Mouse (Mus musculus) lung, postnatal 0 days (tissue): ENCODE results near the gene Rsph9. TPM values are rescaled to one million over a fixed set of nuclear protein-coding genes. Genes with fewer than 3 reads are reported as not detected.

Source experiments
- ATAC-seq: fragments of 200-750 bp; cut with Nextera tagmentation; 2 replicates; pipeline ENCODE4 v1.8.0; 2017; ENCODE audit warnings: moderate library complexity
- DNase-seq: peaks from one replicate; pipeline ENCODE4 v3.0.0-alpha.2; 2016; ENCODE audit warnings: low spot score
- H3K27ac ChIP-seq: fragments of 300-500 bp; sonication (generic); 2 replicates; pipeline ENCODE4 v1.5.1; 2014; ENCODE audit warnings: antibody characterized with exemption, mild to moderate bottlenecking, low read length, mixed read lengths
- H3K27me3 ChIP-seq: fragments of 300-500 bp; sonication (generic); replicated peaks from 2 replicates; pipeline ENCODE4 v1.6.1; 2014; ENCODE audit warnings: low read length, mixed read lengths; ENCODE audit not compliant: insufficient read depth
- H3K36me3 ChIP-seq: fragments of 300-500 bp; sonication (generic); 2 replicates; pipeline ENCODE4 v1.6.1; 2014; ENCODE audit warnings: low read length, mixed read lengths; ENCODE audit not compliant: insufficient read depth
- H3K4me1 ChIP-seq: fragments of 300-500 bp; sonication (generic); 2 replicates; pipeline ENCODE4 v1.6.1; 2014; ENCODE audit warnings: antibody characterized with exemption, low read depth, low read length, mixed read lengths; ENCODE audit not compliant: insufficient read depth
- H3K4me2 ChIP-seq: fragments of 300-500 bp; sonication (generic); replicated peaks from 2 replicates; pipeline ENCODE4 v1.6.1; 2014; ENCODE audit warnings: low read depth, mild to moderate bottlenecking, low read length, moderate library complexity, mixed read lengths
- H3K4me3 ChIP-seq: fragments of 300-500 bp; sonication (generic); 2 replicates; pipeline ENCODE4 v1.5.1; 2014; ENCODE audit warnings: low read depth, low read length
- H3K9ac ChIP-seq: fragments of 300-500 bp; sonication (generic); replicated peaks from 2 replicates; pipeline ENCODE4 v1.6.1; 2014; ENCODE audit warnings: low read depth, mild to moderate bottlenecking
- H3K9me3 ChIP-seq: fragments of 300-500 bp; sonication (generic); 2 replicates; pipeline ENCODE4 v1.6.1; 2016; ENCODE audit warnings: low read length, mixed read lengths
- CTCF ChIP-seq: IDR thresholded peaks from 2 replicates; pipeline ENCODE4 v1.5.1; 2016; ENCODE audit warnings: antibody characterized with exemption, mild to moderate bottlenecking
- EP300 ChIP-seq: IDR thresholded peaks from 2 replicates; pipeline ENCODE4 v1.6.1; 2016; ENCODE audit warnings: antibody characterized with exemption, mild to moderate bottlenecking, control low read depth
- WGBS: fragments of 180-500 bp; shearing (Covaris S2); extraction: QIAGEN DNeasy Blood & Tissue Kit; methylation state at CpG from one replicate; pipeline ENCODE4 v1.1.7; 2014; 5-methylcytosine and 5-hydroxymethylcytosine counted together
- polyA plus RNA-seq: library from polyadenylated mRNA; unstranded; fragments of >200 nt; fragmentation: Nextera tagmentation; extraction: Ambion mirVana; gene quantifications from 2 replicates; pipeline ENCODE4 v1.2.1, GENCODE M21; 2015

Gene Rsph9
- polyA plus RNA-seq, 1 experiment from 2014 or later: 32.4 TPM

DNA sequence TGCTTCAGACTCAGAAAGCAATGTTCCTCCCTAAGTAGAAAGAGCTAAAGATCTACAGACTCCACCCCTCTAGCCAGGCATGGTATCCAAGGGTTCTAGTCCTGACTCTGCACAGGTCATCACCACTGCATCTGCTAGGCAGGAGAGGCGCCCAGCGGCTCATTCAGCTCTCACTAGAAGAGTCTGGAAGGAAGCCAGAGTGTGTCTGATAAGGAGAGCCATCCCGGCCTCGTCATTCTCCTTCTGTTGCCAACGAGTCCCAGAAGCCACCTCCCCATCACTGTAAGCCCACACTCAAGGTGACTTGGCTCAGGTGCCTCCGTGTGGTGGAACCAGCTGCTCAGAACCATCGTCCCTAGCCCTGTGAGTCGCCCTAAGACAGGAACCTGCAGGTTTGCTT is 11.2 kb downstream of the Rsph9 start:
- H3K4me2 ChIP-seq: no peak overlapping the region
- peaks cover 14% of the 10 kb centered on the region for H3K36me3 ChIP-seq
- no peak for ATAC-seq
- DNase-seq: no peak
- TF ChIP-seq CTCF (0 out of 2 replicates have a peak, but pooled peaks have one; percentile 4), EP300 (no peak)
- no peak overlapping the region for H3K4me3 ChIP-seq
- WGBS: 47% methylated on average over 8 of the region's 8 CpGs
- no peaks in the 10 kb centered on the region for H3K4me1 ChIP-seq
- H3K27me3 ChIP-seq: no peaks in the 10 kb centered on the region
- no peaks in the 10 kb centered on the region for H3K9me3 ChIP-seq
- H3K9ac ChIP-seq: no peak overlapping the region
- H3K27ac ChIP-seq: no peak overlapping the region

DNA sequence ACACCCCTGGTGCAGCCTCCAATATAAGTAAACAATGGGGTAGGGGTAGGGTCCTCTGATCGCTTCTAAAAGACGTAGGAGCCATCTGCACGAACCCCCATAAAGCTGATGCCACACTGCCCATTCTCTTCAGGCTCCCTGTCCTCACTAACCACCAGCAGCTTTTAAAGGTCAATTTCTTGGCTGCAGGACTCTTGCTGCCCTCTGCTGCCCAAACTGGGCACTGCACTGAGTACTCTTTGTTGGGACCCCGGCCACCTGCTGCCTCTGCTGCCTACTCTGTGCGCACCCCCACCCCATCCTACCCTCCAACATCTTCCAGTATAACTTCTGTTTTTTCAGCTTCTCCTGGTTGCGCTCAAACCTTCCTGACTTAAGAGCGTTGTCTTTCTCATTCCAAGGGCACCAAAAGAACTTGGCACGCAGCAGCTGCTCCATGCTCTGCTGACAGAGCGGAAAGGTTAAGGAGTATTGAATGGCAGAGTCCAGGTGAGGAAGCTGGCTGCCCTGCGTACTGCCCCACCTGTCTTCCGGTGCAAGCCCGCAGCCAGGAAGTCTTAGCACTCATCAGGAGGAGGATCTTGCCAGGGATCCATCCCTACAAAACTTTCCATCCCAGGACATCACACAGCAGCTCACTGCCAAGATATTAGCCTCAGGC is 11.8 kb downstream of the Rsph9 start:
- Histone ChIP-seq H3K36me3 (peaks cover 16% of the 10 kb centered on the region), H3K27ac (no peak overlapping the region), H3K9ac (no peak overlapping the region), H3K4me1 (no peaks in the 10 kb centered on the region), H3K4me3 (no peak overlapping the region), H3K27me3 (no peaks in the 10 kb centered on the region), H3K9me3 (no peaks in the 10 kb centered on the region), H3K4me2 (no peak overlapping the region)
- TF ChIP-seq EP300 (no peak), CTCF (peak; percentile 94)
- WGBS: 19% methylated on average over 12 of the region's 12 CpGs
- peak; percentile 65 for DNase-seq
- peak; percentile 35 for ATAC-seq

DNA sequence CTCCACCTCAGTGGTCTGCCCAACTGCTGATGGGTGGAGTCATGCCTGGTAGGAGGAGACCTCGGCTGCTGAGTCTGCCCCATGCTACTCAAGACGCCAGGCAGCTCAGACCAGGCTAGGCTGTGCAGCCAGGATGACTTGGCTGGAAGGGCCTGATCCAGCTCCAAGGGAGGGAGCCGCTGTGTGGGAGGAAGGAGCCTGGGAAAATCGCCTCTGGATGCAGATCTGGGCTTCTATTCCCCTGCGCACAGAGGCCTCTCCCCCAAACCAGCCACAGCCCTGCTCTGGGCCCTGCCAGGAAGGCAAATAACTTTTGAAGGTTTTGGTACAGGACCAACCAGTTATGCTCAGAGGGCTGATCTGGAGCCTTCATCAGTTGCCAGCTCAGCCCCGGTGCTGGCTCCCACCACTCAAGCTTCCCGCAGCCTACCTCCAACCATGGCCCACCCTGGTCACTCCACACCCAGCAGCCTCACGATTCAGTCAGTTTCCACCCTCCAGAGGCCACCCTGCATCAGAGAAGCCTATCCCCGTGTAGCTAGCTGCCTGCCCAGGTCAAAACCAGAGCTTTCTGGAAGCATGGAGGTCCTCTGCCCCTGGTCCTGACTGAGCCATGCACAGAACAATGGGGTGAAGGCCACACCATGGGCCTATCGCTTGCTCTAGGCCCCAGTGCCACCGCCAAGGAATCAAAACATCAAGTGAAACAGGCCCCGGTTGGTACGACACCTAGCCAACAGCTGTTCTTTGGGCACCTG is 14.1 kb downstream of the Rsph9 start:
- Histone ChIP-seq H3K4me1 (0 out of 2 replicates have a peak, but pooled peaks cover 4% of the 10 kb centered on the region), H3K9me3 (no peaks in the 10 kb centered on the region), H3K27ac (no peak overlapping the region), H3K4me2 (no peak overlapping the region), H3K27me3 (no peaks in the 10 kb centered on the region), H3K9ac (no peak overlapping the region), H3K4me3 (no peak overlapping the region), H3K36me3 (peaks cover 28% of the 10 kb centered on the region)
- ATAC-seq (peak; percentile 19; the same call in 1 of the 2 replicates), DNase-seq (no peak)
- TF ChIP-seq EP300: no peak
- TF ChIP-seq CTCF: no peak
- 69% methylated on average over 13 of the region's 13 CpGs for WGBS

DNA sequence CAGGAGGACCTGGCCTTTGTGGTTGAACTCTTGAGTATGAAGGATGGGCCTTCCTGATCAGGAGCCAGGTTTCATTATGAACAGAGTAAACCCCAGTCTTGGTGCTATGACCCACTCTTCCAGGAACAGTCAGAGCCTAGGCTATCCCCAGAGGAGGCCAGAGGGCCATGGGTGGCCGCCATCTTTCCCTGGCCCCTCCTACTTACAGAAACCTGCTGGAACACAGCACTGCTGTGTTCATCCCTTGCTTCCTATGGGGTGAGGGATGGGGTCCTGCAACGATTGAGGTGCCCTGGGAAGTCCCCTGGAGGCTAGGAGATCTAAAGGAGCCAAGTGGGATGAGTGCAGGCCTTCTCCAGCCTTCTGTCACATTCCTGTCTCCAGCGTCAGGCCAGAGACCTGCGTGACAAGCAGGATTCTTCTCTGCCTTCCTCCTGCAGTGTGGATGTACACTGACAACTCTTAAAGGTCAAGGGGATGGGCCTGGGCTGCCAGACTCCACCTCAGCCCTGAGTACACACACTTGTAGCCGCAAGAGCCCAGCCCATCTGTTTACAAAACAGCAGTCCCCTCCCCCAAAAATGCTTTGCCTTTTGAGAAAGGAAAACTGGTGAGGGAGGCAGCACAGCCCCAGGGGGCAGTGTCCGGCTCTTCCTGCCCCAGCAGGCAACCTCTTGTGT is 16.1 kb downstream of the Rsph9 start:
- ATAC-seq (no peak), DNase-seq (no peak)
- Histone ChIP-seq H3K36me3 (peaks cover 35% of the 10 kb centered on the region), H3K27me3 (no peaks in the 10 kb centered on the region), H3K9ac (no peak overlapping the region), H3K4me1 (0 out of 2 replicates have a peak, but pooled peaks cover 4% of the 10 kb centered on the region), H3K9me3 (no peaks in the 10 kb centered on the region), H3K27ac (no peak overlapping the region), H3K4me3 (no peak overlapping the region), H3K4me2 (no peak overlapping the region)
- 50% methylated on average over 5 of the region's 6 CpGs for WGBS
- TF ChIP-seq EP300: no peak
- no peak; the same call in 1 of the 2 replicates for TF ChIP-seq CTCF

DNA sequence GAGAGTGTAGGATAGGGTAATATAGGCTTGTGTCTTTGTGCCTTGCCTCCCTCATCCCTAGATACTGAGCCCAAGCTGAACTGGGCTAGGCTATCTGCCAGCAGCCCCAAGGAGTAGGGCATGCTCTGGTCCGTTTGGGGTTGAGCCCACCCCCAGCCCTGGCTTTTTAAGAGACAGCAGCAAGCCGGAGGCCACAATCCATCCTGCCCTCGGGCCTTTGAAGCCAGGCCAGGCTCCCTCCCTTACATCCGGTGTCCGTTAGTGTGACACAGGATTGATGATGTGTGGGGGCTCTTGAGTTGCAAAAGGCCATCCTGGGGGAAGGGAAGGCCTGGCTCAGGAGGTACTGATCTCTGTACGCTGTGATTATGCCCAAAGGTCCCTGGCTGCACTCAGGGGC is 17.4 kb downstream of the Rsph9 start:
- DNase-seq (peak; percentile 73), ATAC-seq (peak; percentile 79)
- H3K9me3 ChIP-seq: no peaks in the 10 kb centered on the region
- peaks cover 44% of the 10 kb centered on the region for H3K36me3 ChIP-seq
- no peak overlapping the region for H3K4me3 ChIP-seq
- H3K4me2 ChIP-seq: no peak overlapping the region
- 31% methylated on average over 6 of the region's 6 CpGs for WGBS
- H3K27ac ChIP-seq: peak overlapping the region; percentile 8; the same call in 1 of the 2 replicates
- no peak for TF ChIP-seq CTCF
- TF ChIP-seq EP300: peak; percentile 61
- 0 out of 2 replicates have a peak, but pooled peaks cover 4% of the 10 kb centered on the region for H3K4me1 ChIP-seq
- no peaks in the 10 kb centered on the region for H3K27me3 ChIP-seq
- no peak overlapping the region for H3K9ac ChIP-seq
